21 mouse cellular contexts compared by ENCODE assay signal in the genomic region with DNA sequence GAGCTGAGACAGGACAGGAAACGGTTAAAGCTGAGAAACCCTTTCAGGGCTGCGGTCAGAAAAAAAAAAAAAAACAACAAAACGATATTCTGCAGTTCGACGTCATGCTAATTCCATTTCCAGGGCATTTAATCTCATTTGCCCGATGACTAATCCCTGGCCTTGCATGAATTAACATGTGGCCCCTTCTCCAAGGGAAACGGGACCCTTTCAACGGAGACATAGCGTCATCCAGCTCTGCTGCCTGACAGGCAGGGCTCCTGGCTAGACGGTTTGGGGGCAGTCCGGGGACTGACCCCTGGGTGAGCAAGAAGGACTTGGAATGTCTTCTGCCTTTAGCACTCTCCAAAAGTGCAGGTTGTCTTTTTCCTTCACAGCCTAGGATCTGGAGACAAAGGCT.
DNase-seq lines count a peak whose midpoint lies in the region; ATAC-seq lines count a peak whose summit lies in the region.
"Had no signal": no experiment of that assay in that cellular context is flagged by ENCODE, and none has a peak within 500 bp of the region (broad histone marks: within the 10 kb centered on the region; RNA-seq: fewer than 3 reads in every experiment).

No protein-coding gene starts in this region.

- ATAC-seq in forebrain, embryonic 14.5 days: no peak
- ATAC-seq in forebrain, embryonic 16.5 days: no peak
- ATAC-seq in midbrain, embryonic 11.5 days (ENCODE audit: low FRiP score): peak; percentile 71
- no peak for ATAC-seq in midbrain, embryonic 16.5 days
- no peak for ATAC-seq in CD4-positive, CD25-positive, alpha-beta regulatory T cell, adult 4 months
- ATAC-seq: Patski had no signal

- H3K9me3 ChIP-seq in forebrain, embryonic 14.5 days (replicated peaks; ENCODE audit: control insufficient read depth, low read length): no peaks in the 10 kb centered on the region
- no peaks in the 10 kb centered on the region for H3K9me3 ChIP-seq in forebrain, embryonic 16.5 days (ENCODE audit: control insufficient read depth, low read length)
- no peaks in the 10 kb centered on the region for H3K9me3 ChIP-seq in midbrain, embryonic 11.5 days (ENCODE audit: control insufficient read depth, low read length)
- no peaks in the 10 kb centered on the region for H3K9me3 ChIP-seq in midbrain, embryonic 16.5 days (replicated peaks; ENCODE audit: control insufficient read depth, low read length, poor library complexity, severe bottlenecking)
- H3K9me3 ChIP-seq: embryonic facial prominence, embryonic 15.5 days; megakaryocyte, embryonic 14.5 days; stomach, embryonic 15.5 days had no signal

- H3K4me2 ChIP-seq in forebrain, embryonic 14.5 days (ENCODE audit: low read length): no peak overlapping the region
- no peak overlapping the region for H3K4me2 ChIP-seq in forebrain, embryonic 16.5 days (ENCODE audit: low read length)
- 0 out of 2 replicates have a peak overlapping the region, but pooled peaks have one; percentile 9 for H3K4me2 ChIP-seq in midbrain, embryonic 11.5 days
- H3K4me2 ChIP-seq in midbrain, embryonic 16.5 days (ENCODE audit: low read length): no peak overlapping the region
- H3K4me2 ChIP-seq: embryonic facial prominence, embryonic 15.5 days; liver, embryonic 11.5 days; stomach, embryonic 15.5 days had no signal

- no peak overlapping the region for H3K9ac ChIP-seq in forebrain, embryonic 14.5 days (ENCODE audit: low read length)
- H3K9ac ChIP-seq in forebrain, embryonic 16.5 days (replicated peaks; ENCODE audit: low read depth, low read length): no peak overlapping the region
- H3K9ac ChIP-seq in midbrain, embryonic 11.5 days (ENCODE audit: low read length): no peak overlapping the region
- no peak overlapping the region for H3K9ac ChIP-seq in midbrain, embryonic 16.5 days (ENCODE audit: low read depth, low read length)
- H3K9ac ChIP-seq: embryonic facial prominence, embryonic 15.5 days; stomach, embryonic 15.5 days had no signal

- H3K36me3 ChIP-seq in forebrain, embryonic 14.5 days (ENCODE audit: control insufficient read depth, insufficient read depth, low read length): no peaks in the 10 kb centered on the region
- H3K36me3 ChIP-seq in forebrain, embryonic 16.5 days (ENCODE audit: control insufficient read depth, insufficient read depth): no peaks in the 10 kb centered on the region
- no peaks in the 10 kb centered on the region for H3K36me3 ChIP-seq in midbrain, embryonic 11.5 days (ENCODE audit: control insufficient read depth, insufficient read depth, low read length)
- H3K36me3 ChIP-seq in midbrain, embryonic 16.5 days (ENCODE audit: control insufficient read depth, insufficient read depth, low read length): no peaks in the 10 kb centered on the region
- H3K36me3 ChIP-seq: embryonic facial prominence, embryonic 15.5 days; stomach, embryonic 15.5 days had no signal

- H3K4me3 ChIP-seq in forebrain, embryonic 14.5 days (ENCODE audit: low read depth, low read length): no peak overlapping the region
- no peak overlapping the region for H3K4me3 ChIP-seq in forebrain, embryonic 16.5 days (replicated peaks; ENCODE audit: low read length)
- H3K4me3 ChIP-seq in midbrain, embryonic 11.5 days (ENCODE audit: low read depth, low read length): no peak overlapping the region
- no peak overlapping the region for H3K4me3 ChIP-seq in midbrain, embryonic 16.5 days (ENCODE audit: low read depth, low read length)
- H3K4me3 ChIP-seq: embryonic facial prominence, embryonic 15.5 days; megakaryocyte, embryonic 14.5 days; myocyte; stomach, embryonic 15.5 days had no signal

- WGBS in forebrain, embryonic 14.5 days: 6% methylated on average over 11 of the region's 11 CpGs
- WGBS in forebrain, embryonic 16.5 days: 7% methylated on average over 11 of the region's 11 CpGs
- 4% methylated on average over 11 of the region's 11 CpGs for WGBS in midbrain, embryonic 11.5 days
- 4% methylated on average over 11 of the region's 11 CpGs for WGBS in midbrain, embryonic 16.5 days

- no peak overlapping the region for H3K27ac ChIP-seq in forebrain, embryonic 14.5 days (ENCODE audit: low read depth, low read length)
- H3K27ac ChIP-seq in forebrain, embryonic 16.5 days (ENCODE audit: low read length): no peak overlapping the region
- H3K27ac ChIP-seq in midbrain, embryonic 11.5 days (ENCODE audit: low read depth, low read length): no peak overlapping the region
- no peak overlapping the region for H3K27ac ChIP-seq in midbrain, embryonic 16.5 days (ENCODE audit: low read length)
- H3K27ac ChIP-seq: embryonic facial prominence, embryonic 15.5 days; stomach, embryonic 15.5 days had no signal

- peak; percentile 29 for DNase-seq in forebrain, embryonic 14.5 days (ENCODE audit: low spot score)
- DNase-seq in midbrain, embryonic 11.5 days (ENCODE audit: low spot score, missing footprints): peak; percentile 88
- peak; percentile 55 for DNase-seq in adrenal gland, postnatal 14 days
- peak; percentile 24 for DNase-seq in retina, postnatal 7 days (ENCODE audit: low read depth, low spot score)
- DNase-seq: cerebellum, adult 11 months; cerebellum, postnatal 10 days; heart, adult 11 months; kidney, postnatal 36 days; lung, adult 18-20 months; right cerebral cortex, postnatal 25 days; thymus, adult 18-20 months; thymus, postnatal 4 days had no signal

- no peaks in the 10 kb centered on the region for H3K27me3 ChIP-seq in forebrain, embryonic 14.5 days (replicated peaks; ENCODE audit: control insufficient read depth, insufficient read depth, low read length)
- H3K27me3 ChIP-seq in forebrain, embryonic 16.5 days (replicated peaks; ENCODE audit: control insufficient read depth, insufficient read depth, low read length): no peaks in the 10 kb centered on the region
- peaks cover 27% of the 10 kb centered on the region for H3K27me3 ChIP-seq in midbrain, embryonic 11.5 days (ENCODE audit: control insufficient read depth, insufficient read depth, low read length)
- no peaks in the 10 kb centered on the region for H3K27me3 ChIP-seq in midbrain, embryonic 16.5 days (ENCODE audit: control insufficient read depth, insufficient read depth, low read depth, low read length)
- H3K27me3 ChIP-seq: Patski; stomach, embryonic 15.5 days had no signal

- peaks cover 11% of the 10 kb centered on the region for H3K4me1 ChIP-seq in forebrain, embryonic 14.5 days (ENCODE audit: control insufficient read depth, insufficient read depth, low read length)
- peaks cover 11% of the 10 kb centered on the region for H3K4me1 ChIP-seq in forebrain, embryonic 16.5 days (replicated peaks; ENCODE audit: control insufficient read depth, insufficient read depth, low read length)
- H3K4me1 ChIP-seq in midbrain, embryonic 11.5 days (ENCODE audit: control insufficient read depth, insufficient read depth, low read length): peaks cover 39% of the 10 kb centered on the region
- H3K4me1 ChIP-seq in midbrain, embryonic 16.5 days (ENCODE audit: control insufficient read depth, insufficient read depth, low read length): peaks cover 10% of the 10 kb centered on the region
- H3K4me1 ChIP-seq: megakaryocyte, embryonic 14.5 days had no signal

Comparison
In these comparisons a context has a peak if more than half of its experiments do, and no peak if none do; other contexts are left out.
1. DNase-seq: peak in every context shown above with its lines; median percentile 88 in midbrain, embryonic 11.5 days; 55 in adrenal gland, postnatal 14 days; 29 in forebrain, embryonic 14.5 days; 24 in retina, postnatal 7 days.